23 mouse cellular contexts compared by ENCODE assay signal in genomic region chr15:67413581-67413980, GRCm38 (mm10).
DNase-seq lines count a peak whose midpoint lies in the region; TF ChIP-seq lines count a peak whose summit lies in the region.
"Had no signal": no experiment of that assay in that cellular context is flagged by ENCODE, and none has a peak within 500 bp of the region (broad histone marks: within the 10 kb centered on the region; RNA-seq: fewer than 3 reads in every experiment).

No protein-coding gene starts in this region.

- peaks cover 0 to 61% of the 10 kb centered on the region in 2 experiments; a peak in 2 of 4 replicates for H3K36me3 ChIP-seq in MEL (ENCODE audit: control insufficient read depth in 1 of 2, insufficient read depth in 2 of 2, low read length in 2 of 2)
- H3K36me3 ChIP-seq: embryonic facial prominence, embryonic 12.5 days; embryonic facial prominence, embryonic 15.5 days; heart, embryonic 12.5 days; heart, embryonic 15.5 days; hindbrain, embryonic 10.5 days; hindbrain, embryonic 13.5 days; intestine, embryonic 15.5 days had no signal

- no peak overlapping the region for H3K4me3 ChIP-seq in MEL (ENCODE audit: control insufficient read depth in 1 of 2, insufficient read depth in 1 of 2, low read depth in 2 of 2, low read length in 2 of 2)
- H3K4me3 ChIP-seq in bone marrow macrophage, adult 2 months (ENCODE audit: insufficient read depth, low read length) = no peak overlapping the region
- H3K4me3 ChIP-seq: embryonic facial prominence, embryonic 12.5 days; embryonic facial prominence, embryonic 15.5 days; heart, embryonic 12.5 days; heart, embryonic 15.5 days; hindbrain, embryonic 10.5 days; hindbrain, embryonic 13.5 days; intestine, embryonic 15.5 days had no signal

- TF ChIP-seq POLR2A in MEL (IDR thresholded peaks at IDR 0.05; ENCODE audit: control insufficient read depth in 1 of 2, insufficient read depth in 1 of 2, low read depth in 1 of 2, low read length in 2 of 2, poor library complexity in 1 of 2) = no peak
- no peak for TF ChIP-seq POLR2A in bone marrow macrophage, adult 2 months (IDR thresholded peaks at IDR 0.05; ENCODE audit: borderline replicate concordance, low read depth, low read length)

- TF ChIP-seq RAD21 in MEL (IDR thresholded peaks at IDR 0.05; ENCODE audit: low read depth, low read length) = no peak

- no peak for TF ChIP-seq EP300 in MEL (IDR thresholded peaks at IDR 0.05; ENCODE audit: low read depth in 1 of 2, low read length in 2 of 2)

- no peak overlapping the region for H3K27ac ChIP-seq in MEL (ENCODE audit: control insufficient read depth, low read depth, low read length)
- H3K27ac ChIP-seq in bone marrow macrophage, adult 2 months (ENCODE audit: insufficient read depth, low read depth, low read length) = peak overlapping the region; percentile 85
- H3K27ac ChIP-seq: embryonic facial prominence, embryonic 12.5 days; embryonic facial prominence, embryonic 15.5 days; heart, embryonic 15.5 days; hindbrain, embryonic 10.5 days; hindbrain, embryonic 13.5 days; intestine, embryonic 15.5 days had no signal

- no peaks in the 10 kb centered on the region for H3K27me3 ChIP-seq in MEL (ENCODE audit: control insufficient read depth in 1 of 2, insufficient read depth in 2 of 2, low read length in 2 of 2)
- H3K27me3 ChIP-seq: embryonic facial prominence, embryonic 12.5 days; embryonic facial prominence, embryonic 15.5 days; heart, embryonic 12.5 days; heart, embryonic 15.5 days; hindbrain, embryonic 13.5 days; intestine, embryonic 15.5 days had no signal

- DNase-seq in 3T3-L1 (ENCODE audit: low read depth, low spot score) (peak; percentile 43), MEL (ENCODE audit: low read depth, low spot score) (peak; percentile 49)
- DNase-seq in spleen, postnatal 36 days (ENCODE audit: low spot score in 2 of 2) = no peak
- no peak for DNase-seq in gastrocnemius, adult 18-20 months (ENCODE audit: low spot score)
- no peak for DNase-seq in urinary bladder, postnatal 25 days (ENCODE audit: low spot score)
- DNase-seq: adrenal gland, postnatal 14 days; cerebellum, adult 11 months; cerebellum, adult 2 months; cerebellum, adult 9-11 months; cerebellum, postnatal 25 days; forebrain, postnatal 0 days; gastrocnemius, postnatal 25 days; heart, adult 18-20 months; heart, postnatal 10 days; kidney, adult 11 months had no signal

- H3K79me2 ChIP-seq in MEL (ENCODE audit: control insufficient read depth, insufficient read depth, low read length, poor library complexity) = no peaks in the 10 kb centered on the region

- H3K9ac ChIP-seq in MEL (ENCODE audit: control insufficient read depth, low read depth, low read length, poor library complexity, severe bottlenecking) = no peak overlapping the region
- H3K9ac ChIP-seq: embryonic facial prominence, embryonic 12.5 days; embryonic facial prominence, embryonic 15.5 days; forebrain, postnatal 0 days; heart, embryonic 12.5 days; heart, embryonic 15.5 days; hindbrain, embryonic 13.5 days; intestine, embryonic 15.5 days had no signal

- no peak for TF ChIP-seq CTCF in MEL (IDR thresholded peaks at IDR 0.05 in 2 of 3, conservative IDR thresholded peaks at IDR 0.05 in 1 of 3; ENCODE audit: control insufficient read depth in 1 of 3, insufficient read depth in 1 of 3, low read depth in 2 of 3, low read length in 3 of 3, poor library complexity in 1 of 3, severe bottlenecking in 1 of 3)
- TF ChIP-seq CTCF in bone marrow macrophage, adult 2 months (IDR thresholded peaks at IDR 0.05; ENCODE audit: low read depth, low read length) = no peak

- H3K4me1 ChIP-seq in MEL (ENCODE audit: control insufficient read depth in 1 of 2, insufficient read depth in 2 of 2, low read length in 2 of 2) = peaks cover 48 to 61% of the 10 kb centered on the region in 2 experiments
- peaks cover 37% of the 10 kb centered on the region for H3K4me1 ChIP-seq in bone marrow macrophage, adult 2 months (ENCODE audit: control insufficient read depth, insufficient read depth, low read length)
- H3K4me1 ChIP-seq: embryonic facial prominence, embryonic 12.5 days; embryonic facial prominence, embryonic 15.5 days; heart, embryonic 12.5 days; heart, embryonic 15.5 days; hindbrain, embryonic 13.5 days; intestine, embryonic 15.5 days had no signal

- no peaks in the 10 kb centered on the region for H3K9me3 ChIP-seq in MEL (replicated peaks; ENCODE audit: insufficient read depth, low read length)
- H3K9me3 ChIP-seq: embryonic facial prominence, embryonic 12.5 days; embryonic facial prominence, embryonic 15.5 days; heart, embryonic 12.5 days; heart, embryonic 15.5 days; hindbrain, embryonic 10.5 days; hindbrain, embryonic 13.5 days; intestine, embryonic 15.5 days had no signal

TF ChIP-seq in MEL, 35 proteins besides CTCF, POLR2A, EP300 and RAD21:
- TF ChIP-seq RCOR1 (IDR thresholded peaks at IDR 0.05; ENCODE audit: low read depth, low read length) (0 out of 2 replicates have a peak, but pooled peaks have one; percentile 43), ZNF384 (IDR thresholded peaks at IDR 0.05; ENCODE audit: low read depth, low read length) (peak; percentile 48; the same call in 1 of the 2 replicates), GATA1 (IDR thresholded peaks at IDR 0.05; ENCODE audit: low read depth, low read length) (peak; percentile 54), POLR2AphosphoS2 (IDR thresholded peaks at IDR 0.05; ENCODE audit: low read length) (no peak), MAFK (IDR thresholded peaks at IDR 0.05; ENCODE audit: borderline replicate concordance, low read depth, low read length) (no peak), ETS1 (IDR thresholded peaks at IDR 0.05; ENCODE audit: low read depth, low read length) (peak; percentile 36; the same call in 1 of the 2 replicates)

Comparison
In these comparisons a context has a peak if more than half of its experiments do, and no peak if none do; other contexts are left out.
1. DNase-seq: peak in 3T3-L1 (single experiment) and MEL (single experiment); none in spleen, postnatal 36 days (0 of 2), gastrocnemius, adult 18-20 months (single experiment) and urinary bladder, postnatal 25 days (single experiment).